Mouse (Mus musculus) erythroblast, embryonic 14.5 days (primary cell): ENCODE results near the gene Gm49337.

Experiments
- GATA1 ChIP-seq: IDR thresholded peaks from 2 replicates; pipeline ENCODE4 v1.6.1; 2012; ENCODE audit warnings: low read length, inconsistent platforms, mixed read lengths
- TAL1 ChIP-seq: IDR thresholded peaks from 3 replicates; pipeline ENCODE4 v1.6.1; 2012; ENCODE audit warnings: low read length, inconsistent platforms, mixed read lengths

- TF ChIP-seq GATA1 (no peak), TAL1 (no peak)
Observed at GRCm38 (mm10) chr4:116219056-116219455, 45.9 kb downstream of the Gm49337 start.
